ENCODE assay signal across 29 mouse cellular contexts in the genomic region with DNA sequence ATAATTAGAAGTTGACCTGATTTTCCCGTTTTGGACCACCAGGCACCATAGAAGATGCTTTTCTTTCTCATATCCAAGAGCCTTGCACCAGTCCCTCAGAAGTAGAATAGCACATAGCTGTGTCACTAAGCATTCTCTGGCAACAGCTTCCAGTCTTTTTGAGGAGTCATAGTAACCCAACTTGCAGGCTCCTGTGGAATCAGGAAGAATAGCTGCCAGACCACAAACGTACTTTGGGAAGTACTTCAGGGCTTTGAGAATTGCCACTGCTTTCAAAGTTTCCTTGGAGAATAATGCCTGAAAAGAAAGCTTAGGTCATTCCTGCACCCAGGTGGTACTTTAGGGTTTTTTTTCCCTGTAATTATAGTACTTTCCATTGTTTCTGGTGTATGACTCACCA.
DNase-seq lines count a peak whose midpoint lies in the region; ATAC-seq and TF ChIP-seq lines count a peak whose summit lies in the region.
"Had no signal": no experiment of that assay in that cellular context is flagged by ENCODE, and none has a peak within 500 bp of the region (broad histone marks: within the 10 kb centered on the region; RNA-seq: fewer than 3 reads in every experiment).

No protein-coding gene starts in this region.

- ATAC-seq in lung, postnatal 0 days: no peak; the same call in 1 of the 2 replicates
- ATAC-seq in Patski: peak; percentile 72
- no peak for ATAC-seq in kidney, embryonic 15.5 days (replicated peaks; ENCODE audit: low FRiP score)
- ATAC-seq: forebrain, embryonic 13.5 days; forebrain, embryonic 16.5 days; hindbrain, postnatal 0 days had no signal

- TF ChIP-seq CTCF in lung, postnatal 0 days (IDR thresholded peaks at IDR 0.05): no peak
- no peak for TF ChIP-seq CTCF in Patski (IDR thresholded peaks at IDR 0.05)

- CTCF ChIA-PET in Patski (lab: Charles Lee): no interaction called here

- DNase-seq in lung, postnatal 0 days (ENCODE audit: low spot score): peak; percentile 18
- no peak for DNase-seq in lung, postnatal 4 days
- DNase-seq in 3T3-L1 (ENCODE audit: low read depth, low spot score) (peak; percentile 73), Patski (ENCODE audit: low read depth, low spot score) (peak; percentile 27)
- DNase-seq in urinary bladder, postnatal 25 days (ENCODE audit: low spot score): no peak
- DNase-seq: adrenal gland, postnatal 10 days; adrenal gland, postnatal 36 days; B cell, adult 2 months; cerebellum, adult 18-20 months; cerebellum, adult 9-11 months; cerebellum, postnatal 25 days; gastrocnemius, postnatal 10 days; gastrocnemius, postnatal 36 days; heart, adult 2 months; heart, postnatal 14 days; heart, postnatal 4 days had no signal

- 42% methylated on average over 2 of the region's 2 CpGs for WGBS in lung, postnatal 0 days
- 49% methylated on average over 2 of the region's 2 CpGs for WGBS in kidney, embryonic 15.5 days

- H3K4me2 ChIP-seq in lung, postnatal 0 days (replicated peaks; ENCODE audit: low read depth, low read length): no peak overlapping the region
- H3K4me2 ChIP-seq in kidney, embryonic 15.5 days: no peak overlapping the region
- H3K4me2 ChIP-seq: embryonic facial prominence, embryonic 12.5 days; embryonic facial prominence, embryonic 15.5 days; forebrain, embryonic 13.5 days; heart, embryonic 13.5 days; hindbrain, embryonic 14.5 days had no signal

- POLR2A ChIA-PET in Patski (lab: Charles Lee): no interaction called here

- H3K27me3 ChIP-seq in lung, postnatal 0 days (replicated peaks; ENCODE audit: insufficient read depth, low read length): no peaks in the 10 kb centered on the region
- H3K27me3 ChIP-seq in Patski: no peaks in the 10 kb centered on the region
- 0 out of 2 replicates have a peak, but pooled peaks cover 2% of the 10 kb centered on the region for H3K27me3 ChIP-seq in kidney, embryonic 15.5 days
- H3K27me3 ChIP-seq: CH12.LX; embryonic facial prominence, embryonic 12.5 days; embryonic facial prominence, embryonic 15.5 days; forebrain, embryonic 13.5 days; heart, embryonic 13.5 days had no signal

- no peak overlapping the region for H3K4me3 ChIP-seq in lung, postnatal 0 days (ENCODE audit: low read depth, low read length)
- H3K4me3 ChIP-seq in kidney, embryonic 15.5 days (replicated peaks): no peak overlapping the region
- H3K4me3 ChIP-seq: embryonic facial prominence, embryonic 12.5 days; embryonic facial prominence, embryonic 15.5 days; erythroblast, embryonic 14.5 days; forebrain, embryonic 10.5 days; forebrain, embryonic 13.5 days; heart, adult 2 months; heart, embryonic 10.5 days; heart, embryonic 13.5 days had no signal

- H3K36me3 ChIP-seq in lung, postnatal 0 days (ENCODE audit: insufficient read depth, low read length): no peaks in the 10 kb centered on the region
- no peaks in the 10 kb centered on the region for H3K36me3 ChIP-seq in kidney, embryonic 15.5 days
- H3K36me3 ChIP-seq: embryonic facial prominence, embryonic 12.5 days; embryonic facial prominence, embryonic 15.5 days; forebrain, embryonic 10.5 days; G1E; heart, embryonic 10.5 days; heart, embryonic 13.5 days had no signal

- H3K4me1 ChIP-seq in lung, postnatal 0 days (ENCODE audit: insufficient read depth, low read depth, low read length): no peaks in the 10 kb centered on the region
- H3K4me1 ChIP-seq in kidney, embryonic 15.5 days: no peaks in the 10 kb centered on the region
- H3K4me1 ChIP-seq: embryonic facial prominence, embryonic 12.5 days; embryonic facial prominence, embryonic 15.5 days; forebrain, embryonic 10.5 days; forebrain, embryonic 13.5 days; heart, embryonic 10.5 days; heart, embryonic 13.5 days had no signal

- TF ChIP-seq EP300 in lung, postnatal 0 days (IDR thresholded peaks at IDR 0.05): no peak

- in situ Hi-C loops in Patski (cut with MboI; ENCODE audit: low pct_unique_long_range_greater_than_20kb): no loop called here

- no peak overlapping the region for H3K27ac ChIP-seq in lung, postnatal 0 days (ENCODE audit: low read length)
- no peak overlapping the region for H3K27ac ChIP-seq in kidney, embryonic 15.5 days
- H3K27ac ChIP-seq: embryonic facial prominence, embryonic 12.5 days; embryonic facial prominence, embryonic 15.5 days; forebrain, embryonic 10.5 days; forebrain, embryonic 13.5 days; heart, adult 2 months; heart, embryonic 10.5 days; heart, embryonic 13.5 days; hindbrain, embryonic 14.5 days; hindbrain, postnatal 0 days had no signal

- H3K9ac ChIP-seq in lung, postnatal 0 days (replicated peaks; ENCODE audit: low read depth): no peak overlapping the region
- H3K9ac ChIP-seq in kidney, embryonic 15.5 days: no peak overlapping the region
- H3K9ac ChIP-seq: embryonic facial prominence, embryonic 12.5 days; embryonic facial prominence, embryonic 15.5 days; forebrain, embryonic 13.5 days; heart, embryonic 13.5 days; hindbrain, embryonic 14.5 days had no signal

- no peaks in the 10 kb centered on the region for H3K9me3 ChIP-seq in lung, postnatal 0 days (ENCODE audit: low read length)
- H3K9me3 ChIP-seq in kidney, embryonic 15.5 days (replicated peaks): no peaks in the 10 kb centered on the region
- H3K9me3 ChIP-seq: embryonic facial prominence, embryonic 12.5 days; embryonic facial prominence, embryonic 15.5 days; forebrain, embryonic 10.5 days; forebrain, embryonic 13.5 days; G1E; heart, embryonic 10.5 days; heart, embryonic 13.5 days had no signal

Comparison
In these comparisons a context has a peak if more than half of its experiments do, and no peak if none do; other contexts are left out.
1. DNase-seq: peak in lung, postnatal 0 days (single experiment), 3T3-L1 (single experiment) and Patski (single experiment); none in lung, postnatal 4 days (0 of 2) and urinary bladder, postnatal 25 days (single experiment).